Mouse (Mus musculus): ENCODE results near the gene Fgf15. TPM values are rescaled to one million over a fixed set of nuclear protein-coding genes. Genes with fewer than 3 reads are reported as not detected.

The Fgf15 gene
- total RNA-seq, 1 experiment = 10.8 TPM

DNA sequence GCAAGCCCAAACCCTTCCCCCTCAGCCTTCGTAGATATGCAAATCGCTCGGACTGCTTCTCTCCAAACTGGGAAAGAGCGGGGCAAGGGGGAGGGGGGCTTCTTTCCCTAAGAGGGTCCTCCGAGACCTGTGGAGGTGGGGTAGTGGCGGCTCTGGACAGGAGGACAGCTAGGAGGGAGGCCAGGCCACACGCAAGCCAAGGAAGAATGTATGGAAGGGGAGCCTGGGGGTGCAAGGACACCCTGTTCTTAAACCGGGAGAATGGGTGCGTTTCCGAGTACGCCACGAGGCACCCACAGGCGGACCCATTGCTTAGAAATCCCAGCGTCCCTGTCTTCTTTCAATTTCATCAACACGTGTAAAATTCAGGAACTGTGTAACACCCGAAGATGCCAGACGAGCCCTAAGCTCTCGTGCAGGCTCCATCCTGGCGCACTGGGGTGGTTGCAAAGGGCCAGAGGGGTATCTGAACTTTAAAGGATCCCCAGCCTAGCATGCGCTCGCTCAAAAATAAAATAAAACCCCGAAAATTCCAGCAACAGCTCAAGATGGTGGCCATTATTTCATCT is 43.8 kb downstream of the Fgf15 start:
- H3K4me1 ChIP-seq (ENCODE audit: control insufficient read depth in 2 of 2, insufficient read depth in 2 of 2, low read length in 2 of 2, poor library complexity in 1 of 2) = no peaks in the 10 kb centered on the region; a peak in 2 of 4 replicates
- peak overlapping the region; percentile 64 to 75 for H3K4me3 ChIP-seq (ENCODE audit: insufficient read depth in 1 of 2, low read depth in 1 of 2, low read length in 2 of 2, poor library complexity in 1 of 2, severe bottlenecking in 1 of 2)
- in situ Hi-C loops (cut with MboI; ENCODE audit: low sequenced_read_pairs in 2 of 2, unreplicated experiment in 2 of 2) = no loop called here
- H3K36me3 ChIP-seq (ENCODE audit: control insufficient read depth, insufficient read depth, low read length, poor library complexity, severe bottlenecking) = peaks cover 26% of the 10 kb centered on the region
- TF ChIP-seq CHD2 (IDR thresholded peaks at IDR 0.05; ENCODE audit: low read depth, low read length) (no peak), HCFC1 (IDR thresholded peaks at IDR 0.05; ENCODE audit: borderline replicate concordance, insufficient read depth, low read length) (no peak), ZC3H11A (IDR thresholded peaks at IDR 0.05; ENCODE audit: borderline replicate concordance, low read depth, low read length) (no peak), MAFK (IDR thresholded peaks at IDR 0.05; ENCODE audit: insufficient read depth, low read depth, low read length) (no peak), ZNF384 (IDR thresholded peaks at IDR 0.05; ENCODE audit: low read depth, low read length) (no peak)
- no peaks in the 10 kb centered on the region for H3K9me3 ChIP-seq (ENCODE audit: control insufficient read depth, insufficient read depth, low read depth, low read length)
- no peak for DNase-seq (ENCODE audit: low read depth, low spot score)
- H3K27ac ChIP-seq (ENCODE audit: insufficient read depth, low read depth, low read length, poor library complexity, severe bottlenecking) = peak overlapping the region; percentile 97
- peak overlapping the region; percentile 84 for H3K9ac ChIP-seq (ENCODE audit: insufficient read depth, low read depth, low read length, poor library complexity, severe bottlenecking)

- peak overlapping the region; percentile 84 for H3K9ac ChIP-seq (ENCODE audit: insufficient read depth, low read depth, low read length, poor library complexity, severe bottlenecking)
- H3K4me3 ChIP-seq (ENCODE audit: insufficient read depth in 1 of 2, low read depth in 1 of 2, low read length in 2 of 2, poor library complexity in 1 of 2, severe bottlenecking in 1 of 2) = peak overlapping the region; percentile 64 to 75
- no peak for TF ChIP-seq MAFK (IDR thresholded peaks at IDR 0.05; ENCODE audit: insufficient read depth, low read depth, low read length)
- TF ChIP-seq CHD2 (IDR thresholded peaks at IDR 0.05; ENCODE audit: low read depth, low read length) = no peak
- no peak for TF ChIP-seq HCFC1 (IDR thresholded peaks at IDR 0.05; ENCODE audit: borderline replicate concordance, insufficient read depth, low read length)
- TF ChIP-seq ZC3H11A (IDR thresholded peaks at IDR 0.05; ENCODE audit: borderline replicate concordance, low read depth, low read length) = no peak
- DNase-seq (ENCODE audit: low read depth, low spot score) = no peak
- H3K36me3 ChIP-seq (ENCODE audit: control insufficient read depth, insufficient read depth, low read length, poor library complexity, severe bottlenecking) = peaks cover 22% of the 10 kb centered on the region
- H3K9me3 ChIP-seq (ENCODE audit: control insufficient read depth, insufficient read depth, low read depth, low read length) = no peaks in the 10 kb centered on the region
- H3K27ac ChIP-seq (ENCODE audit: insufficient read depth, low read depth, low read length, poor library complexity, severe bottlenecking) = peak overlapping the region; percentile 97
- in situ Hi-C loops (cut with MboI; ENCODE audit: low sequenced_read_pairs in 2 of 2, unreplicated experiment in 2 of 2) = no loop called here
- H3K4me1 ChIP-seq (ENCODE audit: control insufficient read depth in 2 of 2, insufficient read depth in 2 of 2, low read length in 2 of 2, poor library complexity in 1 of 2) = no peaks in the 10 kb centered on the region; a peak in 2 of 4 replicates
Observed at GRCm38 (mm10) chr7:144940585-144940984, 44.3 kb downstream of the Fgf15 start.

GRCm38 (mm10) chr7:144941242-144941831 is 45.0 kb downstream of the Fgf15 start:
- in situ Hi-C loops (cut with MboI; ENCODE audit: low sequenced_read_pairs in 2 of 2, unreplicated experiment in 2 of 2) = no loop called here

GRCm38 (mm10) chr7:144942071-144942743 is 45.9 kb downstream of the Fgf15 start:
- Histone ChIP-seq H3K4me1 (ENCODE audit: control insufficient read depth in 2 of 2, insufficient read depth in 2 of 2, low read length in 2 of 2, poor library complexity in 1 of 2) (no peaks in the 10 kb centered on the region; a peak in 2 of 4 replicates), H3K4me3 (ENCODE audit: insufficient read depth in 1 of 2, low read depth in 1 of 2, low read length in 2 of 2, poor library complexity in 1 of 2, severe bottlenecking in 1 of 2) (peak overlapping the region; percentile 62 to 81), H3K36me3 (ENCODE audit: control insufficient read depth, insufficient read depth, low read length, poor library complexity, severe bottlenecking) (peaks cover 6% of the 10 kb centered on the region), H3K9ac (ENCODE audit: insufficient read depth, low read depth, low read length, poor library complexity, severe bottlenecking) (peak overlapping the region; percentile 96), H3K9me3 (ENCODE audit: control insufficient read depth, insufficient read depth, low read depth, low read length) (no peaks in the 10 kb centered on the region), H3K27ac (ENCODE audit: insufficient read depth, low read depth, low read length, poor library complexity, severe bottlenecking) (peak overlapping the region; percentile 93)
- peak; percentile 40 for DNase-seq (ENCODE audit: low read depth, low spot score)
- TF ChIP-seq ZNF384 (IDR thresholded peaks at IDR 0.05; ENCODE audit: low read depth, low read length) = no peak
- TF ChIP-seq MAFK (IDR thresholded peaks at IDR 0.05; ENCODE audit: insufficient read depth, low read depth, low read length) = no peak
- TF ChIP-seq ZC3H11A (IDR thresholded peaks at IDR 0.05; ENCODE audit: borderline replicate concordance, low read depth, low read length) = no peak
- 0 out of 2 replicates have a peak, but pooled peaks have one; percentile 20 for TF ChIP-seq HCFC1 (IDR thresholded peaks at IDR 0.05; ENCODE audit: borderline replicate concordance, insufficient read depth, low read length)
- TF ChIP-seq CHD2 (IDR thresholded peaks at IDR 0.05; ENCODE audit: low read depth, low read length) = no peak
- in situ Hi-C loops (cut with MboI; ENCODE audit: low sequenced_read_pairs in 2 of 2, unreplicated experiment in 2 of 2) = no loop called here

More at GRCm38 (mm10) chr7:144941242-144941831, 45.0 kb downstream of the Fgf15 start:
- no peaks in the 10 kb centered on the region; a peak in 2 of 4 replicates for H3K4me1 ChIP-seq (ENCODE audit: control insufficient read depth in 2 of 2, insufficient read depth in 2 of 2, low read length in 2 of 2, poor library complexity in 1 of 2)
- H3K9me3 ChIP-seq (ENCODE audit: control insufficient read depth, insufficient read depth, low read depth, low read length) = no peaks in the 10 kb centered on the region
- peak overlapping the region; percentile 64 to 81 for H3K4me3 ChIP-seq (ENCODE audit: insufficient read depth in 1 of 2, low read depth in 1 of 2, low read length in 2 of 2, poor library complexity in 1 of 2, severe bottlenecking in 1 of 2)
- DNase-seq (ENCODE audit: low read depth, low spot score) = peak; percentile 92
- TF ChIP-seq ZC3H11A (IDR thresholded peaks at IDR 0.05; ENCODE audit: borderline replicate concordance, low read depth, low read length) (no peak), MAFK (IDR thresholded peaks at IDR 0.05; ENCODE audit: insufficient read depth, low read depth, low read length) (no peak), CHD2 (IDR thresholded peaks at IDR 0.05; ENCODE audit: low read depth, low read length) (peak; percentile 18; the same call in 1 of the 2 replicates), ZNF384 (IDR thresholded peaks at IDR 0.05; ENCODE audit: low read depth, low read length) (no peak), HCFC1 (IDR thresholded peaks at IDR 0.05; ENCODE audit: borderline replicate concordance, insufficient read depth, low read length) (peak; percentile 55; the same call in 1 of the 2 replicates)
- peak overlapping the region; percentile 98 for H3K9ac ChIP-seq (ENCODE audit: insufficient read depth, low read depth, low read length, poor library complexity, severe bottlenecking)
- peaks cover 15% of the 10 kb centered on the region for H3K36me3 ChIP-seq (ENCODE audit: control insufficient read depth, insufficient read depth, low read length, poor library complexity, severe bottlenecking)
- peak overlapping the region; percentile 93 for H3K27ac ChIP-seq (ENCODE audit: insufficient read depth, low read depth, low read length, poor library complexity, severe bottlenecking)

Measured in ES-E14 (cell line).